Mouse (Mus musculus) left cerebral cortex, postnatal 36 days (tissue): Measurements from ENCODE around the gene Camta1. TPM values are rescaled to one million over a fixed set of nuclear protein-coding genes. Genes with fewer than 3 reads are reported as not detected.
A peak's percentile ranks its signal among the peaks of the same experiment; 100 is the strongest.

Experiments used
- DNase-seq, 2 experiments: peaks; one replicate each; pipeline ENCODE4 v3.0.0; 2021 to 2022; ENCODE audit warnings: low spot score in 2 of 2, mixed read lengths in 1 of 2
- intact Hi-C: fragments of 180-260 bp; cut with DNase I; formaldehyde crosslinking; loops from one replicate; pipeline ENCODE4 v1.15.1; 2025
- total RNA-seq, 2 experiments: library from RNA; stranded (reverse); gene quantifications; 2 replicates each; pipeline ENCODE4 v1.2.3; 2021

The Camta1 gene
- total RNA-seq, 2 experiments from 2014 or later: 207 to 216 TPM

- no peak for DNase-seq
- intact Hi-C loops: loop anchor here (10.0 kb wide), 1 partner anchor 819 kb away; the partner anchor contains the start of gene Per3
These were observed 1.8 kb upstream of the Camta1 start for GRCm38 (mm10) chr4:151863511-151863910.

GRCm38 (mm10) chr4:151861471-151861805 lies 238 bp downstream of the Camta1 start:
- DNase-seq: no peak
- intact Hi-C loops: loop anchor here (10.0 kb wide), 1 partner anchor 817 kb away; the partner anchor contains the start of gene Per3

GRCm38 (mm10) chr4:151860441-151861331 lies 990 bp downstream of the Camta1 start:
- intact Hi-C loops: loop anchor here (10.0 kb wide), 1 partner anchor 816 kb away; the partner anchor contains the start of gene Per3
- peak; percentile 7 to 18 for DNase-seq

- DNase-seq: no peak
- intact Hi-C loops: loop anchor here (10.0 kb wide), 1 partner anchor 524 kb away; no protein-coding TSS in a partner anchor
These were observed 2.4 kb downstream of the Camta1 start for GRCm38 (mm10) chr4:151859275-151859674.

- intact Hi-C loops: loop anchor here (2.0 to 10.0 kb wide), 4 partner anchors 237 to 697 kb away; no protein-coding TSS in a partner anchor
- no peak for DNase-seq
These were observed 7.7 kb downstream of the Camta1 start for GRCm38 (mm10) chr4:151853949-151854348.

GRCm38 (mm10) chr4:151851179-151851578 lies 10.5 kb downstream of the Camta1 start:
- intact Hi-C loops: loop anchor here (5.0 to 10.0 kb wide), 3 partner anchors 234 to 516 kb away; no protein-coding TSS in a partner anchor
- DNase-seq: no peak

GRCm38 (mm10) chr4:151842591-151842990 lies 19.1 kb downstream of the Camta1 start:
- DNase-seq: no peak
- intact Hi-C loops: no loop called here

GRCm38 (mm10) chr4:151838518-151838917 lies 23.2 kb downstream of the Camta1 start:
- DNase-seq: no peak
- intact Hi-C loops: no loop called here

GRCm38 (mm10) chr4:151835860-151836259 lies 25.8 kb downstream of the Camta1 start:
- DNase-seq: no peak
- intact Hi-C loops: no loop called here

- intact Hi-C loops: no loop called here
- DNase-seq: no peak
These were observed 27.1 kb downstream of the Camta1 start for GRCm38 (mm10) chr4:151834536-151834935.

GRCm38 (mm10) chr4:151833940-151834449 lies 27.7 kb downstream of the Camta1 start:
- intact Hi-C loops: no loop called here
- DNase-seq: no peak

GRCm38 (mm10) chr4:151827840-151828239 lies 33.8 kb downstream of the Camta1 start:
- intact Hi-C loops: no loop called here
- no peak for DNase-seq

GRCm38 (mm10) chr4:151827356-151827755 lies 34.3 kb downstream of the Camta1 start:
- no peak for DNase-seq
- intact Hi-C loops: no loop called here

- intact Hi-C loops: no loop called here
- peak; percentile 22 to 47 for DNase-seq
These were observed 37.7 kb downstream of the Camta1 start for GRCm38 (mm10) chr4:151823963-151824362.

- no peak for DNase-seq
- intact Hi-C loops: no loop called here
These were observed 38.7 kb downstream of the Camta1 start for GRCm38 (mm10) chr4:151822986-151823385.

- intact Hi-C loops: no loop called here
These were observed 43.5 kb downstream of the Camta1 start for GRCm38 (mm10) chr4:151817981-151818766.

GRCm38 (mm10) chr4:151813711-151814110 lies 48.0 kb downstream of the Camta1 start:
- intact Hi-C loops: no loop called here

More at GRCm38 (mm10) chr4:151817981-151818766, 43.5 kb downstream of the Camta1 start:
- no peak for DNase-seq

GRCm38 (mm10) chr4:151805685-151806084 lies 56.0 kb downstream of the Camta1 start:
- intact Hi-C loops: no loop called here
- DNase-seq: no peak

More at GRCm38 (mm10) chr4:151813711-151814110, 48.0 kb downstream of the Camta1 start:
- no peak for DNase-seq

- no peak for DNase-seq
- intact Hi-C loops: no loop called here
These were observed 56.6 kb downstream of the Camta1 start for GRCm38 (mm10) chr4:151805046-151805445.

GRCm38 (mm10) chr4:151804208-151804607 lies 57.5 kb downstream of the Camta1 start:
- intact Hi-C loops: no loop called here

More at GRCm38 (mm10) chr4:151804208-151804607, 57.5 kb downstream of the Camta1 start:
- DNase-seq: no peak
